Mouse (Mus musculus) liver, embryonic 14.5 days (tissue): ENCODE results near the gene Zfp27.

Experiments
- CTCF ChIP-seq: IDR thresholded peaks from 2 replicates; pipeline ENCODE4 v1.5.1; 2016; ENCODE audit warnings: antibody characterized with exemption, low read depth, control low read depth
- EP300 ChIP-seq: IDR thresholded peaks from 2 replicates; pipeline ENCODE4 v1.6.1; 2016; ENCODE audit warnings: antibody characterized with exemption, low read depth

DNA sequence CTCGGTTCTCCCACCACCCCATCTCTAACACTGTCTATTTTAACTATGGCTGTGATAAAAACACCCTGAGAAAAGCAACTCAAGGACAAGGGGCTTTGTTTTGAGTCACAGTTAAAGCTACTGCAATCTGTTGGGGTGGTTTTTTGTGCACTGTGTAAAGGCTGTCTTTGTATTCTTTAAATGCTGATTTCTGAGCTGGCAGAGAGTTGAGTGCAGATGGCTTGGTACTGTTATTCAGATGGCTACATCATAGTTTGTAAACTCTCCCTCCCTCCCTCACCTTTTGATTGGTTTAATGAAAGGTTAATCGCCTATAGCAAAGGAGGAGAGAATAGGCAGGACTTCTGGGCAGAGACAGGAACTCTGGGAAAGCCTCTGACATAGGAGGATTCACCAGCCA is 37.8 kb upstream of the Zfp27 start:
- no peak for TF ChIP-seq CTCF
- no peak for TF ChIP-seq EP300
